Mouse (Mus musculus) G1E (cell line): ENCODE results near the gene Ccdc47.

Experiments
- CTCF ChIP-seq: IDR thresholded peaks from 2 replicates; pipeline ENCODE4 v1.5.1; 2012; ENCODE audit warnings: low read depth, low read length, inconsistent platforms, mixed read lengths
- GATA1 ChIP-seq: IDR thresholded peaks from 2 replicates; pipeline ENCODE4 v1.6.1; 2012; ENCODE audit warnings: borderline replicate concordance, low read length, inconsistent platforms, mixed read lengths

GRCm38 (mm10) chr11:106180449-106180801, 35.7 kb downstream of the Ccdc47 start:
- TF ChIP-seq CTCF (no peak), GATA1 (no peak)
